Mouse (Mus musculus): ENCODE results near the gene Gm13124.

GRCm38 (mm10) chr4:144614586-144614985 lies 49.7 kb upstream of the Gm13124 start:
- no peak for TF ChIP-seq CTCF (conservative IDR thresholded peaks at IDR 0.05; ENCODE audit: insufficient read depth, insufficient read length, low read depth, low read length)
- TF ChIP-seq POLR2A (IDR thresholded peaks at IDR 0.05; ENCODE audit: low read depth, low read length): no peak
